ENCODE assay signal across 16 mouse cellular contexts in the genomic region with DNA sequence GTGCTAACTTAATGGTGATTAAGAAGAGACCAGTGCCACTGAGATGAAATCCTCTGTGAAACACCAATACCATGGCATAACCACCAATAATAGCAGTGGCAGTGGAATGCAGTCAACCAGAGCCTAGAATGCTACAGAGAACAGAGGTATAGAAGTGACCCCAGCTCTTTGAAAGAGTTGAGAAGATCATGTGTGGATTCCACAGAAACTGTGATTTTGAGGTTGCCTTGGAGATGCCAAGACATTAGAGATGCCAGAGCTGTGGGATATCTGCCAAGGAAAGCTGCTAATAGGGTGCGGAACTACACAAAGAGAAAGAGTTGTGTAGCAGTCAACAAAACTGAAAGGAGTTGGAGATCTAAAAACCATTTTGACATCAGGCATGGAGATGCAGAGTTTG.
DNase-seq lines count a peak whose midpoint lies in the region.
"Had no signal": no experiment of that assay in that cellular context is flagged by ENCODE, and none has a peak within 500 bp of the region (broad histone marks: within the 10 kb centered on the region; RNA-seq: fewer than 3 reads in every experiment).

No protein-coding gene starts in this region.

- DNase-seq in cerebellum, postnatal 10 days, result peak; percentile 19 to 27
- no peak for DNase-seq in cerebellum, adult 18-20 months
- DNase-seq in layer of hippocampus, postnatal 14 days (ENCODE audit: low spot score in 2 of 2), result peak; percentile 4 to 6
- no peak for DNase-seq in layer of hippocampus, adult 9-10 months (ENCODE audit: low spot score)
- DNase-seq in right cerebral cortex, postnatal 10 days (ENCODE audit: low spot score in 2 of 2), result peak; percentile 18 to 20
- DNase-seq in right cerebral cortex, postnatal 14 days, result no peak
- DNase-seq in gastrocnemius, adult 8-10 months (ENCODE audit: low spot score in 2 of 2), result no peak
- no peak for DNase-seq in B cell, adult 2 months
- DNase-seq: adrenal gland, postnatal 14 days; cerebellum, adult 11-12 months; gastrocnemius, adult 2 months; heart, postnatal 36 days; kidney, postnatal 36 days; layer of hippocampus, adult 9-11 months; liver, embryonic 13.5 days; thymus, adult 18-20 months had no signal

Comparison
In these comparisons a context has a peak if more than half of its experiments do, and no peak if none do; other contexts are left out.
1. DNase-seq: peak in cerebellum, postnatal 10 days (2 of 2), layer of hippocampus, postnatal 14 days (2 of 2) and right cerebral cortex, postnatal 10 days (2 of 2); none in cerebellum, adult 18-20 months (0 of 2), layer of hippocampus, adult 9-10 months (single experiment), right cerebral cortex, postnatal 14 days (single experiment), gastrocnemius, adult 8-10 months (0 of 2) and B cell, adult 2 months (0 of 2).